Mouse (Mus musculus) midbrain, embryonic 16.5 days (tissue): ENCODE data around the gene Ino80e. TPM values are rescaled to one million over a fixed set of nuclear protein-coding genes. Genes with fewer than 3 reads are reported as not detected.

Experiments used
- polyA plus RNA-seq: library from polyadenylated mRNA; unstranded; fragments of >200 nt; fragmentation: Nextera tagmentation; extraction: Ambion mirVana; gene quantifications from 2 replicates; pipeline ENCODE4 v1.2.1, GENCODE M21; 2015

Gene Ino80e
- polyA plus RNA-seq, 1 experiment from 2014 or later: 98.3 TPM

Other genes with a start within 250 kb of the Ino80e start
- 6.1 and 9.5 TPM in 2 replicates for gene Nupr1, start 231.5 kb downstream of the Ino80e start, polyA plus RNA-seq
- gene Sgf29, start 213.1 kb downstream of the Ino80e start, polyA plus RNA-seq: 50.1 and 56.9 TPM in 2 replicates
- gene Sult1a1, start 185.9 kb downstream of the Ino80e start, polyA plus RNA-seq: 7.6 and 8.5 TPM in 2 replicates
- gene Bola2, start 167.0 kb downstream of the Ino80e start, polyA plus RNA-seq: 113 and 120 TPM in 2 replicates
- 16.8 and 17.3 TPM in 2 replicates for gene Slx1b, start 166.6 kb downstream of the Ino80e start, polyA plus RNA-seq
- 114 and 122 TPM in 2 replicates for gene Coro1a, start 154.6 kb downstream of the Ino80e start, polyA plus RNA-seq
- 111 and 112 TPM in 2 replicates for gene Mapk3, start 102.8 kb downstream of the Ino80e start, polyA plus RNA-seq
- gene Gdpd3, start 96.0 kb downstream of the Ino80e start, polyA plus RNA-seq: 0.95 and 1.5 TPM in 2 replicates
- 162 and 191 TPM in 2 replicates for gene Ypel3, start 85.4 kb downstream of the Ino80e start, polyA plus RNA-seq
- gene Tbx6, start 80.9 kb downstream of the Ino80e start, polyA plus RNA-seq: 0.51 and 0.64 TPM in 2 replicates
- gene Ppp4c, start 69.9 kb downstream of the Ino80e start, polyA plus RNA-seq: 155 and 182 TPM in 2 replicates
- 55.0 and 61.1 TPM in 2 replicates for gene Fam57b, start 64.7 kb downstream of the Ino80e start, polyA plus RNA-seq
- gene 4930451I11Rik, start 30.7 kb downstream of the Ino80e start, polyA plus RNA-seq: not detected in 2 replicates
- 24.2 and 35.8 TPM in 2 replicates for gene Doc2a, start 15.0 kb downstream of the Ino80e start, polyA plus RNA-seq
- gene Hirip3, start 405 bp downstream of the Ino80e start, polyA plus RNA-seq: 19.8 and 20.0 TPM in 2 replicates
- gene Taok2, start 22.3 kb upstream of the Ino80e start, polyA plus RNA-seq: 64.8 and 66.7 TPM in 2 replicates
- gene Tmem219, start 60.5 kb upstream of the Ino80e start, polyA plus RNA-seq: 33.2 and 34.0 TPM in 2 replicates
- gene Kctd13, start 66.5 kb upstream of the Ino80e start, polyA plus RNA-seq: 135 and 140 TPM in 2 replicates
- gene Asphd1, start 87.2 kb upstream of the Ino80e start, polyA plus RNA-seq: 10.4 TPM in 2 replicates
- 44.6 and 50.2 TPM in 2 replicates for gene Sez6l2, start 88.2 kb upstream of the Ino80e start, polyA plus RNA-seq
- gene Cdipt, start 113.5 kb upstream of the Ino80e start, polyA plus RNA-seq: 132 and 141 TPM in 2 replicates
- 0.69 and 0.96 TPM in 2 replicates for gene Cdiptos, start 113.7 kb upstream of the Ino80e start, polyA plus RNA-seq
- 2.9 and 3.2 TPM in 2 replicates for gene Mvp, start 152.2 kb upstream of the Ino80e start, polyA plus RNA-seq
- 0.50 TPM in 1 of 2 replicates, not detected in the other for gene Pagr1b, start 154.1 kb upstream of the Ino80e start, polyA plus RNA-seq
- 33.8 and 62.5 TPM in 2 replicates for gene Pagr1a, start 155.0 kb upstream of the Ino80e start, polyA plus RNA-seq
- gene Gm42742, start 158.7 kb upstream of the Ino80e start, polyA plus RNA-seq: 30.9 and 61.5 TPM in 2 replicates
- 40.9 and 63.3 TPM in 2 replicates for gene Prrt2, start 158.8 kb upstream of the Ino80e start, polyA plus RNA-seq
- 46.7 and 51.5 TPM in 2 replicates for gene Maz, start 164.7 kb upstream of the Ino80e start, polyA plus RNA-seq
- 16.6 and 17.6 TPM in 2 replicates for gene Kif22, start 180.1 kb upstream of the Ino80e start, polyA plus RNA-seq
- not detected in 2 replicates for gene Zg16, start 225.0 kb upstream of the Ino80e start, polyA plus RNA-seq
- 1.7 and 2.5 TPM in 2 replicates for gene AI467606, start 229.0 kb upstream of the Ino80e start, polyA plus RNA-seq